Mouse (Mus musculus) stomach, postnatal 0 days (tissue): ENCODE results near the gene Iapp.
"Not testable (repeated sequence)": the region's sequence is repeated elsewhere in the genome, so short reads cannot be mapped to it uniquely, and the experiment has no call there.

Experiments
- CTCF ChIP-seq: IDR thresholded peaks from 2 replicates; pipeline ENCODE4 v1.5.1; 2016; ENCODE audit warnings: antibody characterized with exemption, low read depth, mild to moderate bottlenecking, moderate library complexity
- EP300 ChIP-seq: optimal IDR thresholded peaks from 2 replicates; pipeline ENCODE3; 2016; ENCODE audit warnings: antibody characterized with exemption

GRCm38 (mm10) chr6:142250738-142251307 is 47.4 kb upstream of the Iapp start:
- not testable (repeated sequence) for TF ChIP-seq EP300, CTCF
